Mouse (Mus musculus): Measurements from ENCODE around the gene Retnlg.
"Not testable (repeated sequence)": the region's sequence is repeated elsewhere in the genome, so short reads cannot be mapped to it uniquely, and the experiment has no call there.

Retnlg gene

GRCm38 (mm10) chr16:48872321-48872720 is at the start of gene Retnlg:
TSS of gene Retnlg (plus strand) at chr16:48872621.
- DNase-seq (ENCODE audit: low spot score): no peak

- DNase-seq (ENCODE audit: low spot score): no peak
These were observed 45.9 kb upstream of the Retnlg start for GRCm38 (mm10) chr16:48826474-48826873.

- DNase-seq (ENCODE audit: low spot score): no peak
These were observed 44.8 kb upstream of the Retnlg start for GRCm38 (mm10) chr16:48827625-48828024.

- no peak for DNase-seq (ENCODE audit: low spot score)
These were observed 43.4 kb upstream of the Retnlg start for GRCm38 (mm10) chr16:48829060-48829459.

GRCm38 (mm10) chr16:48832055-48832454 is 40.4 kb upstream of the Retnlg start:
- no peak for DNase-seq (ENCODE audit: low spot score)

GRCm38 (mm10) chr16:48833626-48834025 is 38.8 kb upstream of the Retnlg start:
- not testable (repeated sequence) for DNase-seq (ENCODE audit: low spot score)

GRCm38 (mm10) chr16:48842266-48842665 is 30.2 kb upstream of the Retnlg start, which contains the start of gene Retnla:
TSS of gene Retnla (plus strand) at chr16:48842551.
- DNase-seq (ENCODE audit: low spot score): no peak

- DNase-seq (ENCODE audit: low spot score): no peak
These were observed 28.6 kb upstream of the Retnlg start for GRCm38 (mm10) chr16:48843671-48844386.

- DNase-seq (ENCODE audit: low spot score): not testable (repeated sequence)
These were observed 7.4 kb upstream of the Retnlg start for GRCm38 (mm10) chr16:48865004-48865403.

GRCm38 (mm10) chr16:48867690-48868089 is 4.7 kb upstream of the Retnlg start:
- no peak for DNase-seq (ENCODE audit: low spot score)

- DNase-seq (ENCODE audit: low spot score): no peak
These were observed 3.8 kb upstream of the Retnlg start for GRCm38 (mm10) chr16:48868663-48869062.

- no peak for DNase-seq (ENCODE audit: low spot score)
These were observed 2.8 kb upstream of the Retnlg start for GRCm38 (mm10) chr16:48869671-48870070.

GRCm38 (mm10) chr16:48871754-48872153 is 667 bp upstream of the Retnlg start:
- no peak for DNase-seq (ENCODE audit: low spot score)

GRCm38 (mm10) chr16:48890733-48891132 is 18.3 kb downstream of the Retnlg start:
- no peak for DNase-seq (ENCODE audit: low spot score)

GRCm38 (mm10) chr16:48899868-48900267 is 27.4 kb downstream of the Retnlg start:
- no peak for DNase-seq (ENCODE audit: low spot score)

- DNase-seq (ENCODE audit: low spot score): no peak
These were observed 38.8 kb downstream of the Retnlg start for GRCm38 (mm10) chr16:48911184-48911583.

GRCm38 (mm10) chr16:48913206-48913605 is 40.8 kb downstream of the Retnlg start:
- no peak for DNase-seq (ENCODE audit: low spot score)

- no peak for DNase-seq (ENCODE audit: low spot score)
These were observed 51.3 kb downstream of the Retnlg start for GRCm38 (mm10) chr16:48923724-48924123.

Data from ovary, postnatal 36 days (tissue).